Mouse (Mus musculus): ENCODE data around the gene Gpc3.

- TF ChIP-seq POLR2A (IDR thresholded peaks at IDR 0.05; ENCODE audit: low read depth, low read length) = no peak
- TF ChIP-seq EP300 (IDR thresholded peaks at IDR 0.05; ENCODE audit: low read length) = no peak
- no peak for TF ChIP-seq CTCF (conservative IDR thresholded peaks at IDR 0.05 in 1 of 2, IDR thresholded peaks at IDR 0.05 in 1 of 2; ENCODE audit: low read depth in 2 of 2, low read length in 2 of 2)
These were observed 69.1 kb downstream of the Gpc3 start for GRCm38 (mm10) chrX:52544623-52545022.

Data from CH12.LX (cell line).